Mouse (Mus musculus): ENCODE measurements around the gene Iffo2.

Gene Iffo2

DNA sequence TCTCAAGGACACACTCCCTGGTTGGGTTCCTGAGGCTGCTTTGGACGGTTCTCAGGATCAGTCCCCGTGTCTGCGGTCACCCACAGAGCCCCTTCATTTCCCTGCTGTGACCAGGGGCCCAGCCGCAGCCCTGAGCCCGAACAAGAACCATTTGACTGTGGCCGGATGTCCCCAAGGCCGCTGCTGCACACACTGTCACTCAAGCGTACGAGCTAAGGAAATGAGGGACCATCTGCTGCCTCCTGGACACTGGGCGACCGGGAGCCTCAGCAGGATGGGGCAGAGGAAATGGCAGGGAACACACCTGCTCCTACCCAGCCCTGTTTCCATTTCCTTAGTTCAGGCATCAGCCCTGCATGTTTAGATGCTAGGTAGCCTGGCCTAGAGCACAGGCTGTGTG is 120.6 kb downstream of the Iffo2 start:
- ChIA-PET POLR2A (interaction anchor here in 1 of 4 experiments (0.6 kb wide), 1 partner anchor 912 kb away, joined by 3 read pairs; no protein-coding TSS in a partner anchor), CTCF (interaction anchor here in 3 of 4 experiments (0.6 to 1.1 kb wide), 3 partner anchors 77 to 208 kb away, joined by 3 read pairs; no protein-coding TSS in a partner anchor)

DNA sequence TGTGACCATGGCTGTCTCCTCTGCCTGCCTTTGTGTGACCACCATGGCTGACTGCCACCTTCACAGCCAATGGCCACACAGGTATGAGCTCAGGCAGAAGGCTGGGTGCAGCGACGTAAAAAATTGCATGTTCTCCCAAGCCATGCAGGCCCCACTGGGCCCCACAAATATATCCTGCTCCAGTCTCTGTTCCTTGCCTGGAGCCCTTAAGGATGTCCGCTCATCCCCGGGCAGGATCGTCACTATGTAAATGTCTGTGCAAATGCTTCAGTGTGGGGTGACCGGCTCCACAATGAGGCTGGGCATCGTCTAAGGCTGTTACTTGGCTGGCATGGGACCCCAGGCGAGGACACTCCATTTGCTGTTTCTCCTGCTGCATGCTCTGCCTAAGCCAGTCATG is 122.9 kb downstream of the Iffo2 start, which contains the start of gene Tas1r2:
Gene Tas1r2 (plus strand): TSS at position 301 of the 400 bp plus-strand sequence.
- CTCF ChIA-PET = interaction anchor here in 2 of 4 experiments (1.1 to 1.3 kb wide), 2 partner anchors 9 kb away, joined by 4 read pairs; no protein-coding TSS in a partner anchor
- POLR2A ChIA-PET = interaction anchor here in 1 of 4 experiments (1.4 kb wide), 1 partner anchor 8 kb away, joined by 3 read pairs; no protein-coding TSS in a partner anchor

DNA sequence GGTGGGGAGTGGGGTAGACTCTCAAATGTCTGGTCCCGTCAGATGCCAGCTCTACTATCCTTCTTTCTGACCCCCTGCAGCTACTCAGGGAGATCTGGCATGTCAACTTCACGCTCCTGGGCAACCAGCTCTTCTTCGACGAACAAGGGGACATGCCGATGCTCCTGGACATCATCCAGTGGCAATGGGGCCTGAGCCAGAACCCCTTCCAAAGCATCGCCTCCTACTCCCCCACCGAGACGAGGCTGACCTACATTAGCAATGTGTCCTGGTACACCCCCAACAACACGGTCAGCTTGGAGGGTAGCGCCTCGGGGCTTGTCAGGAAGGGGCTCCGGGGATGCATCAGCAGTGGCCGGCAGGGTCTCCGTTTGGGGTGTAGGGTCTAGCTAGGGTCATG is 131.5 kb downstream of the Iffo2 start:
- ChIA-PET CTCF (interaction anchor here in 2 of 4 experiments (1.2 to 4.0 kb wide), 3 partner anchors 18 to 26 kb away, joined by 3 to 16 read pairs (median 4); no protein-coding TSS in a partner anchor), POLR2A (interaction anchor here in 1 of 4 experiments (0.8 kb wide), 1 partner anchor 9 kb away, joined by 3 read pairs; the partner anchor contains the start of gene Tas1r2)

- CTCF ChIA-PET = interaction anchor here (0.6 to 2.4 kb wide), 12 partner anchors 20 to 1240 kb away, joined by 3 to 10 read pairs (median 4); no protein-coding TSS in a partner anchor
- POLR2A ChIA-PET = interaction anchor here in 1 of 4 experiments (0.6 kb wide), 1 partner anchor 431 kb away, joined by 3 read pairs; no protein-coding TSS in a partner anchor
Observed at GRCm38 (mm10) chr4:139667632-139668031, 137.3 kb downstream of the Iffo2 start.

DNA sequence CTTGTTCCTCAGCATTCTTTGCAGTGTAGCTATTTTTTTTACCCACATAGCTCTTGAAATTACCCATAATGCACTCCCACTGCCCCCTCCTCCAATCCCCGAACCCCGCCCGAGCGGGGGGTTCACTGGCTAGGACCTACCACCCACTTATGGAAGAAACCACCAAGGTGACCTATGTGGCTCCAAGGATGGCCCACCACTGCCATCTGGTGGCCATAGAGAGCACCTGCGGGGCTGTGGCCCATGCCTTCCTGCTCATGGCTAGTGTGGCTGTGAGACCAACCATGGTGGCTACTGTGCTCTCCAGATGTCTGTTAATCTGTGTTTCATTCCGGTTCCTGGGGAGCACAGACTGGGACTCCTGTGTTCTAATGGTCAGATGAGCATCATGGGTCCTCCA is 139.5 kb downstream of the Iffo2 start:
- CTCF ChIA-PET = interaction anchor here (0.7 to 2.4 kb wide), 20 partner anchors 8 to 202 kb away, joined by 3 to 10 read pairs (median 4); partner anchors contain the start of genes Aldh4a1 (in 1 of the 4) and Gm21969 (in 1 of the 4)

More for the DNA sequence above, 139.5 kb downstream of the Iffo2 start:
- POLR2A ChIA-PET = no interaction called here
